20 mouse cellular contexts compared by ENCODE assay signal in genomic region chr17:4921121-4921520, GRCm38 (mm10).
DNase-seq lines count a peak whose midpoint lies in the region; ATAC-seq and TF ChIP-seq lines count a peak whose summit lies in the region.
"Had no signal": no experiment of that assay in that cellular context is flagged by ENCODE, and none has a peak within 500 bp of the region (broad histone marks: within the 10 kb centered on the region; RNA-seq: fewer than 3 reads in every experiment).

No protein-coding gene starts in this region.

- no peak overlapping the region for H3K9ac ChIP-seq in kidney, embryonic 14.5 days (ENCODE audit: low read depth, low read length)
- H3K9ac ChIP-seq in stomach, postnatal 0 days (ENCODE audit: low read length) = no peak overlapping the region
- H3K9ac ChIP-seq: embryonic facial prominence, embryonic 12.5 days; forebrain, embryonic 15.5 days; heart, embryonic 15.5 days; liver, embryonic 12.5 days had no signal

- H3K36me3 ChIP-seq in kidney, embryonic 14.5 days (ENCODE audit: control insufficient read depth, insufficient read depth, low read length) = no peaks in the 10 kb centered on the region
- no peaks in the 10 kb centered on the region for H3K36me3 ChIP-seq in stomach, postnatal 0 days (ENCODE audit: control insufficient read depth, insufficient read depth, low read length)
- H3K36me3 ChIP-seq: embryonic facial prominence, embryonic 12.5 days; forebrain, embryonic 15.5 days; G1E; heart, embryonic 15.5 days; liver, embryonic 12.5 days had no signal

- H3K4me1 ChIP-seq in kidney, embryonic 14.5 days (ENCODE audit: control insufficient read depth, insufficient read depth, low read length) = no peaks in the 10 kb centered on the region
- H3K4me1 ChIP-seq in stomach, postnatal 0 days (replicated peaks; ENCODE audit: control insufficient read depth, insufficient read depth) = no peaks in the 10 kb centered on the region
- H3K4me1 ChIP-seq: embryonic facial prominence, embryonic 12.5 days; forebrain, embryonic 15.5 days; heart, embryonic 15.5 days; liver, embryonic 12.5 days had no signal

- H3K4me2 ChIP-seq in kidney, embryonic 14.5 days (replicated peaks; ENCODE audit: low read depth, low read length) = no peak overlapping the region
- H3K4me2 ChIP-seq in stomach, postnatal 0 days (replicated peaks; ENCODE audit: low read depth) = no peak overlapping the region
- H3K4me2 ChIP-seq: embryonic facial prominence, embryonic 12.5 days; forebrain, embryonic 15.5 days; heart, embryonic 15.5 days; liver, embryonic 12.5 days had no signal

- H3K27me3 ChIP-seq in kidney, embryonic 14.5 days (ENCODE audit: control insufficient read depth, insufficient read depth, low read length) = no peaks in the 10 kb centered on the region
- no peaks in the 10 kb centered on the region for H3K27me3 ChIP-seq in stomach, postnatal 0 days (ENCODE audit: control insufficient read depth, insufficient read depth, low read length)
- H3K27me3 ChIP-seq: embryonic facial prominence, embryonic 12.5 days; forebrain, embryonic 15.5 days; heart, embryonic 15.5 days had no signal

- H3K27ac ChIP-seq in kidney, embryonic 14.5 days (ENCODE audit: low read depth, low read length) = no peak overlapping the region
- H3K27ac ChIP-seq in stomach, postnatal 0 days (replicated peaks) = no peak overlapping the region
- H3K27ac ChIP-seq: embryonic facial prominence, embryonic 12.5 days; forebrain, embryonic 15.5 days; heart, embryonic 15.5 days; liver, embryonic 12.5 days had no signal

- no peak for TF ChIP-seq CTCF in stomach, postnatal 0 days (IDR thresholded peaks at IDR 0.05; ENCODE audit: low read depth)

- ATAC-seq in kidney, embryonic 14.5 days (ENCODE audit: low FRiP score, low TSS enrichment) = no peak
- ATAC-seq in stomach, postnatal 0 days (ENCODE audit: low FRiP score, low TSS enrichment) = no peak
- no peak for ATAC-seq in erythroblast, adult 5-6 weeks (replicated peaks; ENCODE audit: low FRiP score, poor library complexity, severe bottlenecking)
- ATAC-seq: CD4-positive, CD25-positive, alpha-beta regulatory T cell, adult 4 months; forebrain, embryonic 15.5 days; liver, embryonic 12.5 days had no signal

- no peak for TF ChIP-seq EP300 in stomach, postnatal 0 days (optimal IDR thresholded peaks at IDR 0.05)

- H3K9me3 ChIP-seq in kidney, embryonic 14.5 days (ENCODE audit: control insufficient read depth, low read length) = no peaks in the 10 kb centered on the region
- no peaks in the 10 kb centered on the region for H3K9me3 ChIP-seq in stomach, postnatal 0 days (ENCODE audit: control insufficient read depth, low read length)
- H3K9me3 ChIP-seq: embryonic facial prominence, embryonic 12.5 days; forebrain, embryonic 15.5 days; G1E; heart, embryonic 15.5 days; liver, embryonic 12.5 days had no signal

- no peak overlapping the region for H3K4me3 ChIP-seq in kidney, embryonic 14.5 days (ENCODE audit: low read length)
- no peak overlapping the region for H3K4me3 ChIP-seq in stomach, postnatal 0 days (ENCODE audit: low read depth, low read length)
- H3K4me3 ChIP-seq: embryonic facial prominence, embryonic 12.5 days; forebrain, embryonic 15.5 days; heart, embryonic 15.5 days; liver, embryonic 12.5 days; megakaryocyte, embryonic 14.5 days had no signal

- WGBS in kidney, embryonic 14.5 days = 78% methylated on average over 7 of the region's 7 CpGs
- WGBS in stomach, postnatal 0 days = 78% methylated on average over 7 of the region's 7 CpGs

- peak; percentile 88 for DNase-seq in kidney, adult 11 months
- DNase-seq in kidney, adult 18-20 months = peak; percentile 69
- DNase-seq in kidney, postnatal 10 days = peak; percentile 60
- DNase-seq in stomach, postnatal 0 days (ENCODE audit: low spot score) = peak; percentile 13
- no peak for DNase-seq in cerebellum, postnatal 10 days
- no peak for DNase-seq in retina, embryonic 14.5 days (ENCODE audit: low spot score)
- DNase-seq: cerebellum, adult 9-10 months; gastrocnemius, postnatal 25 days; lung, adult 2 months; right cerebral cortex, postnatal 4 days; thymus, postnatal 4 days had no signal

Comparison
In these comparisons a context has a peak if more than half of its experiments do, and no peak if none do; other contexts are left out.
1. DNase-seq: peak in kidney, adult 11 months (single experiment), kidney, adult 18-20 months (single experiment), kidney, postnatal 10 days (single experiment) and stomach, postnatal 0 days (single experiment); none in cerebellum, postnatal 10 days (0 of 2) and retina, embryonic 14.5 days (single experiment).